Mouse (Mus musculus): ENCODE data around the gene Fads1. TPM values are rescaled to one million over a fixed set of nuclear protein-coding genes. Genes with fewer than 3 reads are reported as not detected.

The Fads1 gene
- polyA plus RNA-seq, 1 experiment, result 3.7 TPM

GRCm38 (mm10) chr19:10231016-10231415, 48.3 kb downstream of the Fads1 start:
- H3K36me3 ChIP-seq (ENCODE audit: control insufficient read depth), result no peaks in the 10 kb centered on the region; the same call in 1 of the 2 replicates
- H3K4me3 ChIP-seq (replicated peaks), result no peak overlapping the region
- H3K4me1 ChIP-seq (ENCODE audit: control insufficient read depth), result peaks cover 2% of the 10 kb centered on the region; the same call in 1 of the 2 replicates
- H3K9me3 ChIP-seq (ENCODE audit: control insufficient read depth, low read length), result no peaks in the 10 kb centered on the region
- H3K27me3 ChIP-seq (ENCODE audit: control insufficient read depth), result peaks cover 6% of the 10 kb centered on the region
- TF ChIP-seq GATA1 (IDR thresholded peaks at IDR 0.05; ENCODE audit: low read length) (no peak), TAL1 (IDR thresholded peaks at IDR 0.05; ENCODE audit: low read length) (no peak)

- peaks cover 2% of the 10 kb centered on the region; the same call in 1 of the 2 replicates for H3K4me1 ChIP-seq (ENCODE audit: control insufficient read depth)
- H3K27me3 ChIP-seq (ENCODE audit: control insufficient read depth), result peaks cover 6% of the 10 kb centered on the region
- no peak overlapping the region for H3K4me3 ChIP-seq (replicated peaks)
Measured at GRCm38 (mm10) chr19:10231871-10232270, 49.2 kb downstream of the Fads1 start.

GRCm38 (mm10) chr19:10232327-10233017, 49.8 kb downstream of the Fads1 start:
- Histone ChIP-seq H3K4me1 (ENCODE audit: control insufficient read depth) (peaks cover 2% of the 10 kb centered on the region; the same call in 1 of the 2 replicates), H3K36me3 (ENCODE audit: control insufficient read depth) (no peaks in the 10 kb centered on the region; the same call in 1 of the 2 replicates), H3K4me3 (replicated peaks) (no peak overlapping the region), H3K9me3 (ENCODE audit: control insufficient read depth, low read length) (no peaks in the 10 kb centered on the region), H3K27me3 (ENCODE audit: control insufficient read depth) (peaks cover 6% of the 10 kb centered on the region)
- TF ChIP-seq GATA1 (IDR thresholded peaks at IDR 0.05; ENCODE audit: low read length) (no peak), TAL1 (IDR thresholded peaks at IDR 0.05; ENCODE audit: low read length) (no peak)

More at GRCm38 (mm10) chr19:10231871-10232270, 49.2 kb downstream of the Fads1 start:
- Histone ChIP-seq H3K9me3 (ENCODE audit: control insufficient read depth, low read length) (no peaks in the 10 kb centered on the region), H3K36me3 (ENCODE audit: control insufficient read depth) (no peaks in the 10 kb centered on the region; the same call in 1 of the 2 replicates)
- TF ChIP-seq TAL1 (IDR thresholded peaks at IDR 0.05; ENCODE audit: low read length) (no peak), GATA1 (IDR thresholded peaks at IDR 0.05; ENCODE audit: low read length) (no peak)

DNA sequence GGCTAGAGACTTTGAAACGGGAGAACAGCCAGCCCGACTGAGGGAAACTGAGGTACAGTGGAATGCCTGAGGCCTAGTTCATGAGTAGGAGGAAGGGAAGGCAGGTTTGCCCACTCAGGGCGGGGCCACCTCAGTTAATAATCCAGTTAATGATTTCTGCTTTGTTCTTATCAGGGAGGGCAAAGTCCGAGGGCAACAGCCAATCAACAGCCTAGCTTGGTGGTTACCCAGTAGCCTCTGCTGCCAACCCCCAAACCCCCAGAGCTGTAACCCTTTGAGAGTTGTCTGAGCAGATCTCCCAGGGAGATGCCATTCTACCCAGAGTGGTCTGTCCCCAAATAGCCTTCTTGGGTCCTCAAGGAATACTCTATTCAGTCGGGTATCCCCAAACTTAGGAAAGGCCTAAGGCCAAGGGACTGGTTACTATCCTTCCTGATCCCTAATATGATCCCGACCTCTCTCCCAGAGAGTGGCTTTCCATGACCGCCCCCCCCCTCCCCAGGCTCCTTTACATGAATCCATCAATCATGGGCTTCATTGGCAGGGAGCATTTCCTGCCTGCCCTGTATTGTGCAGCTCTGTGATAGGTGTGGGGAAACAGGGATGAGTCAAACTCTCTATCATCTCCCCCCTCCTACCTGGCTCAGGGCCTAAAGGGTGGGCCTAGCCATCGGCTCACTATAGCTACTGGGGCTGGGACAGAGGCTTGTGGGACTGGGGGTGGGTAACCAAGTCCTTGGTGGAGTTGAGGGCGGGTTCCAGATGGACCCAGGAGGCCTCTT, 53.3 kb downstream of the Fads1 start:
- Histone ChIP-seq H3K4me1 (ENCODE audit: control insufficient read depth) (peaks cover 20% of the 10 kb centered on the region), H3K27me3 (ENCODE audit: control insufficient read depth) (peaks cover 29% of the 10 kb centered on the region), H3K4me3 (replicated peaks) (no peak overlapping the region), H3K9me3 (ENCODE audit: control insufficient read depth, low read length) (no peaks in the 10 kb centered on the region), H3K36me3 (ENCODE audit: control insufficient read depth) (no peaks in the 10 kb centered on the region; the same call in 1 of the 2 replicates)
- TF ChIP-seq GATA1 (IDR thresholded peaks at IDR 0.05; ENCODE audit: low read length) (no peak), TAL1 (IDR thresholded peaks at IDR 0.05; ENCODE audit: low read length) (no peak)

DNA sequence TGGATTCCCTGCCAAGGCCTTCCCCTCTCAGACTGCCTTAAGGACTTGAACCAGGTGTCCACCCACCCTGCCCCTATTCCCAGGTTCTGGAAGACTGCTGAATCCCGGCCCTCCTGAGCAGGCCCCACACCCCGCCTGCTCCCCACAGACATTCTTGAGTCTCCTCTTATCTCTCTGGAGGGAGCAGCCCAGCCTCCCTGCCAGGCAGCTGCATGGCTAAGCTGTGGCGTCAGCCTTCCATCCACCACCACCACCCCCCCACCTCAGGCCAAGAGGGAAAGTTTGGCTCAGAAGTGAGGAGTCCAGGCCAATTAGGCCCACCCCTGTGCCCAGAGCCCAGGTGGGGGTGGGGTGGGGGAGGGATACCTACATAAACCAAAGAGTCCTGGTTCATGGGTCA, 55.8 kb downstream of the Fads1 start:
- Histone ChIP-seq H3K4me1 (ENCODE audit: control insufficient read depth) (peaks cover 20% of the 10 kb centered on the region), H3K36me3 (ENCODE audit: control insufficient read depth) (no peaks in the 10 kb centered on the region), H3K4me3 (replicated peaks) (no peak overlapping the region), H3K27me3 (ENCODE audit: control insufficient read depth) (peaks cover 28% of the 10 kb centered on the region), H3K9me3 (ENCODE audit: control insufficient read depth, low read length) (no peaks in the 10 kb centered on the region)
- TF ChIP-seq TAL1 (IDR thresholded peaks at IDR 0.05; ENCODE audit: low read length) (no peak), GATA1 (IDR thresholded peaks at IDR 0.05; ENCODE audit: low read length) (no peak)

DNA sequence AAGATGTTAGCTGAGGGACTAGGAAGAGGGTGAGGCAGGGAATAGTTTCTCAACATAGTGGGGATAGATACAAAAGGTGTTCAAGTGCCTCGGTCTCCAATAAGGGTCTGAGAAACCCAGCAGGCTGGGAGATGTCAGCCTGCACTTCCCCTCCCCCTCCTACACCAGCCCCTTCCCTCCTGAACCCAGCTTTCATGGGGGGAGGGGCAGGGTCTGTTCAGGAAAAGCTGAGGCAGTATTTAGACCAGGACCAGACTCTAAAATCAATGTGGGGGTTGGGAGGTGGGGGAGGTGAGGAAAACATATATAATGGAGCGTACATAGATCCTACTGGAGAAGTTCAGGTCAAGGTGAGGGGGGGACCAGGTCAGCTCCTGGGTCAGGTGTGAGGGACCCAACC, 56.7 kb downstream of the Fads1 start:
- Histone ChIP-seq H3K4me3 (replicated peaks) (peak overlapping the region; percentile 54), H3K36me3 (ENCODE audit: control insufficient read depth) (no peaks in the 10 kb centered on the region), H3K27me3 (ENCODE audit: control insufficient read depth) (peaks cover 28% of the 10 kb centered on the region), H3K9me3 (ENCODE audit: control insufficient read depth, low read length) (no peaks in the 10 kb centered on the region), H3K4me1 (ENCODE audit: control insufficient read depth) (peaks cover 20% of the 10 kb centered on the region)
- TF ChIP-seq GATA1 (IDR thresholded peaks at IDR 0.05; ENCODE audit: low read length), result no peak
- no peak for TF ChIP-seq TAL1 (IDR thresholded peaks at IDR 0.05; ENCODE audit: low read length)

DNA sequence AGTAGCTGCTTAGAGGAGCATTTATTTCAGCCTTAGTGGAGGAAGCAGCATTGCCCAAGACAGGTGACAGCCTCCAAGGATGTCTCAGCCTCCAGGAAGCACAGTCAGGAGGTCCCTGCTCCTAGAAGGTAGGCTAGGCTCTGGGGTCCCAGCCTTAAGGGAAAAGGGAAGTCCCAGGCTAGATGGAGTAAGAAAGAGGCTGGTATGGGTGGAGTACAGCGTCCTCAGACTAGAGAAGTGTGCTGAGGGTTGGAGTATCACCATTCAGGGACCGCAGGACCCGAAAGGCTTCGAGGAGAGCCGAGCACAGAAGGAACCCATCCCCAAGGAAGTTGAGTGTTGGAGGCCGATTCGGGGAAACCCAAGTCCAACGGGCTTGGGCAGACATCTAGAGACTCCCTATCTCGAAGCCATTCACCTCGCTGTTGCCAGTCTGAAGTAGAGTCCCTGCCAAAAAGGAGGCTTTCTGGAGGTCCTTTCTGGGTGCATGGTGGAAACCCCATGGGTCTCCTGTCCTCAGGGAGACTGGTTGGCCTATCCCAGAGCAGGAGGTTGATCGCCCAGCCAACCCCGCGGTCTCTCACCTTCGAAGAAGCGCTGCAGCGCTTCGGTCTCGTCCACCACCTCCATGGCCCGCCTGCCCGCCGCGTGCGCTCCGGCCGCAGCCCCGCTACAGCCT, 57.4 kb downstream of the Fads1 start:
- Histone ChIP-seq H3K36me3 (ENCODE audit: control insufficient read depth) (no peaks in the 10 kb centered on the region), H3K4me1 (ENCODE audit: control insufficient read depth) (peaks cover 20% of the 10 kb centered on the region), H3K9me3 (ENCODE audit: control insufficient read depth, low read length) (no peaks in the 10 kb centered on the region), H3K4me3 (replicated peaks) (peak overlapping the region; percentile 54), H3K27me3 (ENCODE audit: control insufficient read depth) (peaks cover 28% of the 10 kb centered on the region)
- TF ChIP-seq TAL1 (IDR thresholded peaks at IDR 0.05; ENCODE audit: low read length) (no peak), GATA1 (IDR thresholded peaks at IDR 0.05; ENCODE audit: low read length) (no peak)

DNA sequence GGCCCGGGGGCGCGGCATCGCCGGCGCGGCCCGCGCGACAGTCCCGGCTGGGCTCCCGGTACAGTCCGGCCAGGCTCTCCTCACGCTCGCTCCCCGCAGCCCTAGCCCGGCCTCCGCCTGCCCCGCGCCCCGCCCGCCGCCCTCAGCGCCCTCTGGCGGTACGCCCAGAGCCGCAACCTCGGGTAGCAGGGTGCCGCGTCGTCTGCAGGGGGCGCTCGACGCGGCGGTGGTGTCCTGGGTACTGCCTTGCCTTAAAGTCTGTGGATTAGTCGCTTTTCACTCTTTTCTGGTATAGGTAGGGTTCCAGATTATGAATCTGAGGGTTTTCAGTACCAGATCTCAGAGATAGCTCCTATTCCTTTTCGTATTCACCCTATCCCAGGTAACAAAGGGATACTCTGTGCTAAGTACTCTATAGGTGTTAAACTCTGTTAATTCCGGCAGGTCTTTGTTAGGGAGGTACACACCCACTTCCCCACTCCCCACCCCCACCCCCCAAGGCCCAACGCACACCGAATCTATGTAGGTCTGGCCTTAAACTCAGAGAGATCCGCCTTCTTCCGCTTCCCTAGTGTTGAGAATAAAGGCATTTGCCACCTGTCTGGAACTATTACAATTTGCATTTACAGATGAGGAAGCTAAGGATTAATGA, 58.1 kb downstream of the Fads1 start, which contains the start of gene Myrf:
Myrf (minus strand) TSS at position 95 of the 652 bp plus-strand sequence.
- H3K36me3 ChIP-seq (ENCODE audit: control insufficient read depth), result no peaks in the 10 kb centered on the region
- H3K9me3 ChIP-seq (ENCODE audit: control insufficient read depth, low read length), result no peaks in the 10 kb centered on the region
- H3K4me1 ChIP-seq (ENCODE audit: control insufficient read depth), result peaks cover 18% of the 10 kb centered on the region
- TF ChIP-seq GATA1 (IDR thresholded peaks at IDR 0.05; ENCODE audit: low read length), result no peak
- TF ChIP-seq TAL1 (IDR thresholded peaks at IDR 0.05; ENCODE audit: low read length), result no peak
- H3K27me3 ChIP-seq (ENCODE audit: control insufficient read depth), result peaks cover 28% of the 10 kb centered on the region
- H3K4me3 ChIP-seq (replicated peaks), result peak within 1 kb of the TSS; percentile 54
